Mouse (Mus musculus) hematopoietic stem cell, adult 5-6 weeks (primary cell): ENCODE measurements at regions not wholly inside any gene's neighbourhood (a gene's known extent, or its start where the extent isn't known, plus 50 kb on each side); places are given as distances from the start of the nearest gene placed in this dataset.

Source experiments
- ATAC-seq, 2 experiments: fragments of 125-278 bp in 1 of 2; replicated peaks in 1 of 2; 2 replicates each; pipeline ENCODE4 v1.8.0; 2016 to 2017; ENCODE audit warnings: inconsistent platforms in 2 of 2, mild to moderate bottlenecking in 2 of 2, moderate number of reproducible peaks in 2 of 2, low read depth in 1 of 2, moderate TSS enrichment in 1 of 2; ENCODE audit not compliant: low FRiP score in 2 of 2, poor library complexity in 2 of 2, severe bottlenecking in 2 of 2, insufficient read depth in 1 of 2, low TSS enrichment in 1 of 2

DNA sequence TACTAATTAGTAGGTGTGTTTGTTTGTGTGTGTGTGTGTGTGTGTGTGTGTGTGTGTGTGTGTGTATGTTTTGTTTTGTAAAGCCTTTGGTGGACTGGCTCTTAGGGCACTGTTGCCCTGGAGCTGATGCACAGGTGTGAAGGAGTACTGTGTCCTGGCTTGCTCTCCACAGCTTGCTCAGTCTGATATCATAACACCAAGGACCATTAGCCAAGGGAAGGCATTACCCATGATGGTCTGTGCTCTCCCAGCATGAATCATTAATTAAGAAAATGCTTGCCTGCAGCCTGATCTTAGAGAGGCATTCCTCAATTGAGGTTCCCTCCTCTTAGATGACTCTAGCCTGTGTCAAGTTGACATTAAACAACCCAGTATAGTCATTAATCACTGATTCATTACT lies 54.7 kb downstream of the Spry2 start:
- no peak for ATAC-seq

DNA sequence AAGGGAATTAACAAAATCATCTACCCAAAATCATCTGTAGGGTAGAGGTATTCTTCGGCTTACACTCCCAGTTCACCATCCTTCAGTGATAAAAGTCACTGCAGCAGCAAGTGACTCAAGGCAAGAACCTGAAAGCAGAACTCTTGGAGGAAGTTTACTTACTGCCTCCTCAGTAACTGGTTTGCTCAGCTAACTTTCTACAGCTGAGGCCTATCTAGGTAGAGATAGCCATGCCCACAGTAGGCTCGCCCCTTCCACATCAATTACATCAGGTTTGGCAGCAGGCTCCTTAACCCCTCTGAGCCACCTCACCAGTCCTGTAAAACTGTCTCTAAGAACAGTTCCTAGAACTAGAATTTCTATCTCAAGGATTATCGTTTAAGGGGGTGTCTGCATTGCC lies 59.1 kb downstream of the Spry2 start:
- no peak for ATAC-seq

DNA sequence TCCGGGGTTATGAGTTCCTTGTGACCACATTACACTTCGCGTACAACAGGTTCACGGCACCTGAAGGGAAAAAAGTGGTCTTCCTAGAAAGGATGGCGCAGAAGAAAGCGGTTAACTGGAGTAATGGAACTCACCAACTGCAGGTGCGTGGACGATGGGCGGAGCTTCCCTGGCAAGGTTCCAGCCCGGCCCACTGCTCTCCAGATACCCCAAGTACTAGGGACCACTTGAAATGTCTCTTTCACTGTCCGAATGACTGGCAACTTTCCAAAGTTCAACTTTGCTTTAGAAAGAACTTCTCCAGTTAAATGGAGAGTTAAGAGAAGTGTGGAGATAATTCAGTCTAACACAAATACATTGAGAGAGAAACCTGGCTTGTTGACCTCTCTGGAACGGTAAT lies 65.9 kb downstream of the Spry2 start:
- ATAC-seq: no peak

DNA sequence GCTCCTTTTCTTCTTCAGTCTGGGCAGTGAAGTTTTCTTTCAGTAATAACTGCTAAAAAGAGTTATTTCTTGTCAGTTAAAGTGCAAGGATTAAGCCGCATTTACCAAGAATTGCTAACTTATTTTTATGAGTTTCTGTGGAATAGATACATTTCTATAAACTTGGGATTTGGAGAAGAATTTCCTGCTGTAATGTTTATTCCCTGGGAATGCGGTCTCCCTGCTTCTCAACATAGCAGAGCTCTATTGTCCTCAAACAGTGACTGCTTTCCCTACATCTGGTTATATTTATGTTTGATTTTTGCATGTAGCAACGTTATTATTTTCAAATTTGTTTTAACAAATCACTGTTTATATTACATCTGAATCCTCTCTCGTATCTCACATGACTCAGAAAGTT lies 66.3 kb downstream of the Spry2 start:
- ATAC-seq: no peak

DNA sequence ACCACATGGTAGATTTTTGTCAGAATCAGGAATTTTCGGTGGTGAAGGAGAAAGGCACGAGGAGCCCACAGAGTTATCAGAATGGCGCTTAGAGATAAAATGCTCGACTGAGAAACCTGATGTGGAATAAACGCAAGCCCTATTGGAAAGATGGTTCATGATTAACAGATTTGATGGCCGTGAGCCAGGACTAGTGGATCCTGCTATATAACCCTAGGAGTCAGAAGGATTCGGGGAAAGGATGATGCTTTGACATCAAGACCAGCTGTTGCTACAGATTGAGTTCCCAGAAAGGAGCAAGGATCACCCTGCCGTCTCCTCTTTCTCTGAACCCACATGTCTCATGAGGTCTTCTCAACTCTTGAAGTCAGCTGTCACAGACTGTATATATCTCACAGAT lies 73.5 kb downstream of the Spry2 start:
- ATAC-seq: no peak

DNA sequence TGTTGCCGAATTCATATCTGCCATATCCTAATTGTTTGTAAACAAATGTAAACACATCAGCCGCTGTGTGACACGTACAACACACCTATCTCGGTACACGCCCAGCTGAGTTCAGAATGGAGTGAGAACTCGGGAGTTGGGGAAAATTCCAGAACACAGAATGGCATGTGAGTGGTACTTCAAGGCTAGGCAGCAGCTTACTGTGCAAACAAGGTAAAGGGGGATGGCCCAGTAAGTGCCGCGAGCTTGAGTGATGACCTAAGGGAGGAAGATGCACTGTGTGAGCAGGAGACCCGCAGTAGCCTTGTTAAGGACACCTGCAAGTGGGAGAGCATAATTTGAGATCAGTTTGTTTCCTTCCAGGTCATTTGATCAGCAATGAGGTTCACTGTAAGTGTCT lies 74.0 kb downstream of the Spry2 start:
- ATAC-seq: no peak

DNA sequence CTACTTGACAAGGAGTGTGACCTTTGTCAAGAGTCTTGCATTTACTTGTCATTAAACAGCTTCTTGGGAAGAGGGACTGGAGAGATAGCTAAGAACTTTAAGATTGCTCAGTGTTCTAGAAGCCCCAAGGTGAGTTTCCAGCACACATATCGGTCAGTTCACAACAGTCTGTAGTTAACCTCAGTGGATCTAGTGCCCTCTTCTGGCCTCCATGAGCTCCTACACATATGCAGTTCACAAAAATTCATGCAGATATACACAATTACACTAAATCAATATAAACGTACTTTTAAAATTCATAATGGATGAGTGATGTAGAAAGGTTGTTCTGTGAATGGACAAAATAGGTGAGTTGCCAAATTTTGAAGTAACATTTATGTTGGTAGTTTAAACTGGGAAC lies 77.1 kb downstream of the Spry2 start:
- ATAC-seq: no peak

DNA sequence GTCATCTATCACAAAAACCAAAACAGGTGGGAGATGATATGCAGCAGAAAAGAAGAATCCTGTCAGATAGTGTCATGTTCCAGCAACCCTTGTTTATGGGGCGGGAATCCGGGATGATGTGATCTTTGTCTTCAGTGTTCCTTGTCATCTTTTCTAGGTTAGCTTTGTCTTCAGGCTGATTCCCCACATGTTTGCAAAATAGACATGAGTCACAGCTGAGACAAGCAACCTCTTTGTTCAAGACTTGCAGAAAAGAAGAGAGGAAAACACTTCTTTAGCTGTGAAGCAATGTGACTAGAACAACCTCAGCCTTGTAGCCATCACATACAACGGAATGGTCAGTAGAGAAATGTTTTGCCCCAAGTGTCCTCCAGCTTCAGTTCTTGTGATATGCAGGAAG lies 77.8 kb downstream of the Spry2 start:
- ATAC-seq: no peak

DNA sequence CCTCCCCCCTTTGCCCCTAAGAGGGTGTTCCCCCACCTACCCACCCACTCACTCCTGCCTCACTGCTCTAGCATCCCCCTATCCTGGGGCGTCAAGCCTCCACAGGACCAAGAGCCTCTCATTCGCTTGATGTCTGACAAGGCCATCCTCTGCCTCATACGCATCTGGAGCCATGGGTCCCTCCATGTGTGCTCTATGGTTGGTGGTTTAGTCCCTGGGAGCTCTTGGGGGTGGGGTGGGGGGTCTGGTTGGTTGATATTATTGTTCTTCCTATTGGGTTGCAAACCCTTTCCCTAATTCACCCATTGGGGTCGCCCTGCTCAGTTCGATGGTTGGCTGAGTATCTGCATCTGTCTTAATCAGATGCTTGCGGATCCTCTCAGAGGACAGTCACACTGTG lies 79.1 kb downstream of the Spry2 start:
- ATAC-seq: no peak

DNA sequence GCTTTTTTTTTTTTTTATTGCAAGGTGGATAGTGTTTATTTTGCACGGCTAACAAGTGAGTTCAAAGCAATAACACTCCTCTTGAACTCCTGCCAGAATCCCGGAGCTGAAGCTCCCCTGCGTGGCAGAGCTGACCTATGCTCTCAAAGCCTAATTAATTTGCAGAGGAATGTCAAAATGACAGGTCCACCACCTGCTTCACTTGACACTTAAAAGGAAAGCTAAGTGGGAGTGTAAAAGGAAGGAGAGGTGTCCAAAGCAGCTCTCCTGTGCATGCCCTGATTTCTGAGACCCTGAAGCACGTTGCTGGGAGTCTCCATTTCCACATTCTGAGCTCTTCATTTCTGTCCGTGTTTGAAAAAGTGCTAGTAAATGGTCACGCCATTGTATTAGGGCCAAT lies 80.8 kb downstream of the Spry2 start:
- ATAC-seq: no peak

DNA sequence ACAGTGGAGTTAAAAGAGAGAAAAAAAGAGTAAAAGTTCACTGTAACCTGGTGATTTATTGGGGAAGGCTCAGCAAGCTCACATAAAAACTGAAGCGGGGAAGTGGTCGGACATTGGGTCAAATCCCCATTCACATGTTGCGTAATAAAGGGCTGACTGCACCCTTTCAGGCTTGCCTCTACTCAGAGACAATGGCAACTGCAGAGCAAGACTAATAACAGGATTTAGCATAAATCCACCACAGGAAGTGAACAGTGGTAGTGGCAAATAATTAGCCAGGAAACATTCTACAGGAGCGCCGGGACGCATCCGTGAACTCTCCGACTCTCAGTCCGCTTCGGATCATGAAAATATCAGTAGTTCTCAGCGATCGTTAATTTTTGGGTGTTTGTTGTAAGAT lies 81.3 kb downstream of the Spry2 start:
- ATAC-seq: peak; percentile 83 to 93

DNA sequence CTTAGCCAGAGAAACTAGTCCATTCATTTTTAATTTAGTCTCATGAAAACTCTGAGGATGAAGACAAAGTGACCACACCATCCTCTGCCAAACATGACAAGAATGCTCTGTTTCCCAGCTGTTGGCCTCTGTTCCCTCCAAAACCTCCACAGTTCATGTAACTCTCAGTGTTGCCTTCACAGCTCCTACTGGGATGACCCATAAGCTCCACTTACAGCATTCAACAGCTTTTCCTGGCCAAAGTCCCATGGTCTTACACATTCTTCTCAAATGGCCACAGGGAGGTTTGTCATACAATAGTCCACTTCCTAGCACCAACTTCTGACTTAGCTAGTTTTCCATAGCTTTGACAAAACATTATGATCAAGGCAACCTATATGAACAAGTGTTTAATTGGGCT lies 83.0 kb downstream of the Spry2 start:
- ATAC-seq: no peak

DNA sequence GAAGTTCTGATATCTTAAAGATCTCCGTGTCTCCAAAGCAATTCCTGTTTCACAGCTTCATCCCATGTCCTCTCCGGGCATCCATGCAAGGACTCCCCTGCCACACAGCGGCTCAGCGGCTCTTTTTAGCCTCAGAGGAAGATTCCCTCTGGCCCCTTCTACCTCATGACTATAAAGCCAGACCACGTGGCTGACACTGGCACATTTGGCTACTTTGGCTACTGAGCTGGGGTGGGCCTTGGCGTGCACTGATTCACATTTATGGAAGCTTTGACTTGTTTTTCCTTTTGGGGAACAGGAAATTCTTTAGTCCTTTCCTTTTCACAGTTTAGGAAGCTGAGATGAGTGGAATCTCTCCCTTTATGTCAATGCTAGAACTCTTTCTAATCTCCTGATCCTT lies 83.5 kb downstream of the Spry2 start:
- ATAC-seq: no peak

DNA sequence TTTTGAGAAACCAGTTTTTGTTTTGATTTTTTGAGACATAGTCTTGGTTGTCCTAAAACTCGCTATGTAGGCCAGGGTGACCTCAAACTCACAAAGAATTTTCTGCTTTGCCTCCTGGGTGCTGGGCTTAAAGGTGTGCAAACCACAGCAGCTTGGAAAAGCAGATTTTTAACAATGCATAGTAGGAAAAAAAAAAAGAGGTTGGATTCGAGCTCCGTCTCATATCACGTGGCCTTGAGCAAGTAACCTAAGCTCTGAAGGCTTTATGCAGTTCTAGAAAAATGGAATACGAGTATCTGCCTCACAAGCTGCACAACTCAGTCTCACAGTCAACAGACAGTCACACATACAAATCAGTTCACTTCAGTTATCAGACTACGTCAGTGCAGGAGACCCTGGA lies 90.9 kb downstream of the Spry2 start:
- ATAC-seq: no peak

DNA sequence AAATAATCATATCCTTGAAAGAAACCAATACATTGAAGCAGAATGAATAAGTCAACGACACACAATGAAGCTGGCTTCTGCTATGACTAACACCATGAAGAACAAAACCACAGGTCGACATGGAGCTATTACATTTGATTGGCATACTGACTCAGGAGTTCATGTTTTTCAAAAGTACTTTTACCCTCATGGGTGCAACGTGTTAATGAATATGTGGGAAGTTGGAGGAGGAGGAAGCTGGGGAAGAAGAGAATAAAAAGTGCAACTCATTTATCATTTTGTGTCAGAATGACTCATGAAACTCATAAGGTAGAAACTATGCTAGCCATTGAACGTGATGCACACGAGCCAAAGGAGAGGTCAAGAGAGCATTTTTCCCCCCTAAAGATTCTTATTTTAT lies 91.3 kb downstream of the Spry2 start:
- peak in 1 of 2 experiments; percentile 21; a peak in 1 of 4 replicates for ATAC-seq

DNA sequence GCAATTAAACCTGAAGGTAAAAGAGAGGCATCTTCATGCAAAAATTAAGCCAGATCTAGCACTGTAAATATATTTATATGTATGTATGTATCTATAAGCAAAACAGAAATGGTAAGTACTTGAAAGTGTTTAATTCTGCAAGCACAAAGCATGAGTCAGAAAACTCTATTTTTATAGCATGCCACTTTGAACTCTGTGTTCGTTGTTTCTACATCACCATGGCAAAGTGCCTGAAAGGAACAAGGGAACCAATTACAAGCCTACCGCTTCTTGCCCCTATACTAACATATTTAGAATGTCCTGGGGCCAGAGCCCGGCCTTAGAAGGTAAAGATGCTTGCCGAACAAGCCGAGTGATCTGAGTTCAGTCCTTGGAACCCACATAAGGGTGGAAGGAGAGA lies 91.9 kb downstream of the Spry2 start:
- no peak for ATAC-seq

DNA sequence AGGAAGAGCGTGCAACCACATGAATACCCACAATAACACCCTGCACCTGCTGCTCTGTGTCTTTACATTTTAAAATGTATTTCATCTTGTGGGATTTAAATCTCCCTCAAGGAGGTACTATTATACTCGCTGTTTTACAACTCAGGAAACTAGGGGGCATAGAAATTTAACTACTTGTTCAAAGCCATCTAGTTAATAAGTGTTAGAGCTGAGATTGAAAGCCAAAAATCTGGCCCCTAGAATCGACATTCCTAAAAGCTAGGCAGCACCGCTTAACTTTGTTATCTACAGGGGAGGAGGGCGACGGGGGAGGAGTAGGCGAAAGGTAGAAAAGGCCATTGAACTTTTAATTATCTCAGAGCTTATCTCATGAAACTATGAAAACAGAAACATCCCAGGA lies 93.3 kb downstream of the Spry2 start:
- no peak for ATAC-seq

DNA sequence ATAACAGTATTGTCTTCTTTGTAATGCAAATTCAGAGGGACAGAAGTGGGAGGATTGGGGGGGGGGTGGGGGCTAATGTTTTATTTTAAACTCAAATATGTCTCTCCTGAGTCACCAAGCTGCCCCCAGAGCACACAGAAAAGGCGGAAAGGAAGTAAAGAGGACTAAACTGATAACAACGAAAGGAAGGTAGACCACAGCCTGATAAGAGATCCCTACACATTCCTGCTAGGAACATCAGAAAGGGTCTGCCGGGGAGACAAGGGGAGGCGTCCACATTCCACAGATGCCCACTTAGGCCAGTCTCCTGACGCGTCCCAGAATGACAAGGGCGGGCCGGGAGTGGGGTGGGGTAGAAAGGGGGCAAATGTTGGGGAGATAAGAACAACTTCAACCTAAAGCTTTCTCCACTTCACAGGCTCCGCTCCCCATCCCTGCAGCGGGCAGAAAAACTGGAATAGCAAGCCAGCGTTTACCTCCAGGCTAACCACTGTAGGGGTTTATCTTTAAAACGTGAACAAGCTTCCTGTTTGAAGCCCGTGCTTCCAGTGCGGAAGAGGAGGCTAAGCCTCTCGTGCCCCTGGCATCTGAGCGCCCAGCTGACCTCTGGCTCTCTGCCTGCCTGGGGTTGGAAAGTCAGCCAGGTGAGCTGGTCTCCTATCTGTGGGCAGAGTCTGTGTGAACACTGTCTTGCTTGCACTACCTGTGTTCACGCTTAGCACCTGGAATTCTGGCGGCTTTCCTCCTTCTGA lies 93.9 kb downstream of the Spry2 start:
- peak; percentile 62 to 76; a peak in 2 of 4 replicates for ATAC-seq

DNA sequence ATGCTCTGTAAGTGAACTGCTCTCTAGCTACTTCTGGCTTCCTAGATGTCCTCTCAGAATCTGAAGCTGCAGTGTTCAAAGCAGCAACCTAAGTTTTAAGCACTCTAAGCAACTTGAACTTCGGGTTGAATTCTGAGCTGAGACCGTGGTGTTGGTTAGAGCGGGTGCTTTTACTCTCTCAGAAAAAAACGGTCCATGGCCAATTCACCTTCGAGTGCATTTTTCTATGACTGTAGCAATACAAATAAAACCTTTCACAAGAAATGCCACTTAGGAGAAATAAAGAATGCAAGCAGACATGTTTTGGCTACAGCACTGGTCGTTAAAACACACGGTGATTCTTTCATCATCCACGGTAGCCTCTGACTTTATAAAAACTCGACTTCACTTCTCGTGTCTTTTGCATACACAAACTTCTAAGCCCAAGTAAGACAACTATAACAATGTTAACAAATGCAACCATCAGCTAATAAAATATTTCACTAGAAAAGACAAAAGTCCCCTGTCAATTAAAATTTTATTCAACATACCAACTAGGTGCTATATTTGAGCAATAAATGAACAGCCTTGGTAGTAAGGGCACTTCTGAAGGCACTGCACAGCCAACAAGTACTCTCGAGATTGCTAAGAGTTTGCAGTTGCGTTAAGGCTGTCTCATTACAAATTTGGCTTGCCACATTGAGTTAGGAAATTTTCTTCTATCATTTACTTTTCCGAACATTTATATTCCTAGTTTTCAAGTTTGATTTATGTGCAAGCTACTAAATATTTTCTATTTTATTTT lies 96.3 kb downstream of the Spry2 start:
- no peak for ATAC-seq
